16 mouse cellular contexts compared by ENCODE assay signal in the genomic region with DNA sequence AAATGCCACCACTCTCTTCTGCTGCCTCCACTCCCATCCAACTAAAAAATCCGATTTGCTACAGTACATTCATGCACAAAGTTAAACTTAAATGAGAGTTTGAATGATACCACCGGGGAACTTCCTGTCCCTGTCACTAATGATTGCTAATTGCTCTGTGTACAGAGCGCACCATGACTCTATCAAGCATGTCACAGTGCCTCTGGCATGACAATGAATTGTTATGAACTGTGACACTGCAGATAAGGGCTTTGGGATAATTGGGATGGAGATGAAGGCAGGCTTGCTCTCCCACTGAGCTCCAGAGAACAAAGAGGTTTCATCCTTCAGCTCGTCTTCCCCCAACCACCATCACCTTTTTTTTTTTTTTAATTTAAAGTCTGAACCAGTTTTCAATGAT. TPM values are rescaled to one million over a fixed set of nuclear protein-coding genes. Genes with fewer than 3 reads are reported as not detected.
DNase-seq lines count a peak whose midpoint lies in the region; ATAC-seq lines count a peak whose summit lies in the region.
"Had no signal": no experiment of that assay in that cellular context is flagged by ENCODE, and none has a peak within 500 bp of the region (broad histone marks: within the 10 kb centered on the region; RNA-seq: fewer than 3 reads in every experiment).

No protein-coding gene starts in this region.

- H3K4me2 ChIP-seq in hindbrain, embryonic 11.5 days (replicated peaks; ENCODE audit: low read depth, low read length): no peak overlapping the region
- no peak overlapping the region for H3K4me2 ChIP-seq in embryonic facial prominence, embryonic 13.5 days
- no peak overlapping the region for H3K4me2 ChIP-seq in hindbrain, embryonic 16.5 days (ENCODE audit: low read length)
- H3K4me2 ChIP-seq: heart, embryonic 15.5 days had no signal

- no peak overlapping the region for H3K4me3 ChIP-seq in hindbrain, embryonic 11.5 days (ENCODE audit: low read depth, low read length)
- H3K4me3 ChIP-seq in hindbrain, embryonic 10.5 days: no peak overlapping the region
- H3K4me3 ChIP-seq in embryonic facial prominence, embryonic 13.5 days: no peak overlapping the region
- no peak overlapping the region for H3K4me3 ChIP-seq in hindbrain, embryonic 16.5 days (ENCODE audit: low read length)
- H3K4me3 ChIP-seq: heart, embryonic 15.5 days had no signal

- 46% methylated on average over 4 of the region's 4 CpGs for WGBS in hindbrain, embryonic 11.5 days
- WGBS in hindbrain, embryonic 10.5 days: 50% methylated on average over 4 of the region's 4 CpGs
- 45% methylated on average over 4 of the region's 4 CpGs for WGBS in embryonic facial prominence, embryonic 13.5 days
- WGBS in hindbrain, embryonic 16.5 days: 28% methylated on average over 4 of the region's 4 CpGs

- H3K9ac ChIP-seq in hindbrain, embryonic 11.5 days (ENCODE audit: low read depth, low read length): no peak overlapping the region
- H3K9ac ChIP-seq in embryonic facial prominence, embryonic 13.5 days: no peak overlapping the region
- no peak overlapping the region for H3K9ac ChIP-seq in hindbrain, embryonic 16.5 days (ENCODE audit: low read depth, low read length)
- H3K9ac ChIP-seq: heart, embryonic 15.5 days had no signal

- ATAC-seq in hindbrain, embryonic 11.5 days (ENCODE audit: low FRiP score): peak; percentile 73; the same call in 1 of the 2 replicates
- no peak for ATAC-seq in embryonic facial prominence, embryonic 13.5 days (ENCODE audit: insufficient number of reproducible peaks, insufficient read depth, low FRiP score, low TSS enrichment, low read depth)
- peak; percentile 84 for ATAC-seq in hindbrain, embryonic 16.5 days
- no peak for ATAC-seq in megakaryocyte progenitor cell, adult 5-6 weeks (replicated peaks; ENCODE audit: poor library complexity)
- ATAC-seq: intestine, postnatal 0 days had no signal

- no peaks in the 10 kb centered on the region for H3K36me3 ChIP-seq in hindbrain, embryonic 11.5 days (ENCODE audit: control insufficient read depth, insufficient read depth, low read length)
- no peaks in the 10 kb centered on the region for H3K36me3 ChIP-seq in hindbrain, embryonic 10.5 days
- H3K36me3 ChIP-seq in embryonic facial prominence, embryonic 13.5 days: no peaks in the 10 kb centered on the region
- H3K36me3 ChIP-seq in hindbrain, embryonic 16.5 days (ENCODE audit: control insufficient read depth, insufficient read depth, low read length): no peaks in the 10 kb centered on the region
- H3K36me3 ChIP-seq: heart, embryonic 15.5 days had no signal

- no peak for DNase-seq in hindbrain, embryonic 11.5 days (ENCODE audit: low spot score)
- DNase-seq in hindbrain, embryonic 10.5 days (ENCODE audit: low spot score): no peak
- peak; percentile 94 for DNase-seq in retina, postnatal 1 day
- no peak for DNase-seq in cerebellum, postnatal 36 days
- DNase-seq: cerebellum, adult 2 months; liver; lung, postnatal 14 days; thymus, adult 2 months had no signal

- no peaks in the 10 kb centered on the region for H3K4me1 ChIP-seq in hindbrain, embryonic 11.5 days (replicated peaks; ENCODE audit: control insufficient read depth, insufficient read depth, low read length)
- peaks cover 20% of the 10 kb centered on the region for H3K4me1 ChIP-seq in hindbrain, embryonic 10.5 days (replicated peaks)
- no peaks in the 10 kb centered on the region for H3K4me1 ChIP-seq in embryonic facial prominence, embryonic 13.5 days
- H3K4me1 ChIP-seq in hindbrain, embryonic 16.5 days (ENCODE audit: control insufficient read depth, insufficient read depth, low read depth, low read length): peaks cover 7% of the 10 kb centered on the region

- no peak overlapping the region for H3K27ac ChIP-seq in hindbrain, embryonic 11.5 days (ENCODE audit: low read depth, low read length)
- H3K27ac ChIP-seq in hindbrain, embryonic 10.5 days: no peak overlapping the region
- H3K27ac ChIP-seq in embryonic facial prominence, embryonic 13.5 days: peak overlapping the region; percentile 66; the same call in 1 of the 2 replicates
- H3K27ac ChIP-seq in hindbrain, embryonic 16.5 days (ENCODE audit: low read depth, low read length): no peak overlapping the region
- H3K27ac ChIP-seq: heart, embryonic 15.5 days had no signal

- H3K27me3 ChIP-seq in hindbrain, embryonic 11.5 days (ENCODE audit: control insufficient read depth, insufficient read depth, low read length): no peaks in the 10 kb centered on the region
- H3K27me3 ChIP-seq in hindbrain, embryonic 10.5 days (ENCODE audit: insufficient read depth, poor library complexity, severe bottlenecking): no peaks in the 10 kb centered on the region
- H3K27me3 ChIP-seq in embryonic facial prominence, embryonic 13.5 days: no peaks in the 10 kb centered on the region
- H3K27me3 ChIP-seq in hindbrain, embryonic 16.5 days (replicated peaks; ENCODE audit: control insufficient read depth, insufficient read depth, low read length): no peaks in the 10 kb centered on the region
- H3K27me3 ChIP-seq: heart, embryonic 15.5 days had no signal

- no peaks in the 10 kb centered on the region for H3K9me3 ChIP-seq in hindbrain, embryonic 11.5 days (ENCODE audit: control insufficient read depth, low read length)
- no peaks in the 10 kb centered on the region for H3K9me3 ChIP-seq in hindbrain, embryonic 10.5 days
- no peaks in the 10 kb centered on the region for H3K9me3 ChIP-seq in embryonic facial prominence, embryonic 13.5 days
- H3K9me3 ChIP-seq in hindbrain, embryonic 16.5 days (ENCODE audit: control insufficient read depth, low read length): no peaks in the 10 kb centered on the region
- H3K9me3 ChIP-seq: heart, embryonic 15.5 days had no signal

RNA-seq across cellular contexts. Expression of a gene that starts 1.2 kb away (rescaled TPM):
- 0.43 and 1.5 TPM in 2 replicates for polyA plus RNA-seq in hindbrain, embryonic 11.5 days (2014; fragmentation: Nextera tagmentation; extraction: Ambion mirVana)
- polyA plus RNA-seq in hindbrain, embryonic 10.5 days (2016; fragmentation: Nextera tagmentation; extraction: Ambion mirVana): 1.4 and 1.6 TPM in 2 replicates
- 15.9 and 21.6 TPM in 2 replicates for polyA plus RNA-seq in embryonic facial prominence, embryonic 13.5 days (2015; fragmentation: Nextera tagmentation; extraction: Ambion mirVana)
- 1.4 and 2.2 TPM in 2 replicates for polyA plus RNA-seq in hindbrain, embryonic 16.5 days (2015; fragmentation: Nextera tagmentation; extraction: Ambion mirVana)
- not detected in 2 replicates for total RNA-seq in megakaryocyte progenitor cell, adult 5-6 weeks (2015)
- total RNA-seq in megakaryocyte progenitor cell, adult 5-6 weeks (2017): not detected in 2 replicates
- total RNA-seq: gastrocnemius, postnatal 4 days; MEL had no signal
- polyA plus RNA-seq: C2C12 had no signal

Comparison
In these comparisons a context has a peak if more than half of its experiments do, and no peak if none do; other contexts are left out.
1. ATAC-seq: peak in hindbrain, embryonic 11.5 days (single experiment) and hindbrain, embryonic 16.5 days (single experiment); none in embryonic facial prominence, embryonic 13.5 days (single experiment) and megakaryocyte progenitor cell, adult 5-6 weeks (single experiment).